Mouse (Mus musculus) intestine, embryonic 14.5 days (tissue): ENCODE measurements at regions not wholly inside any gene's neighbourhood (a gene's known extent, or its start where the extent isn't known, plus 50 kb on each side); places are given as distances from the start of the nearest gene placed in this dataset.

Source experiments
- ATAC-seq: fragments of 200-750 bp; cut with Nextera tagmentation; replicated peaks from 2 replicates; pipeline ENCODE4 v1.8.0; 2017; ENCODE audit warnings: low read depth, moderate number of reproducible peaks, moderate TSS enrichment, moderate library complexity; ENCODE audit not compliant: low FRiP score, low TSS enrichment
- DNase-seq: peaks from one replicate; pipeline ENCODE4 v3.0.0-alpha.2; 2018; ENCODE audit warnings: low spot score
- H3K27ac ChIP-seq: fragments of 300-500 bp; sonication (generic); 2 replicates; pipeline ENCODE4 v1.5.1; 2014; ENCODE audit warnings: low read depth, mild to moderate bottlenecking, control low read depth
- H3K27me3 ChIP-seq: fragments of 300-500 bp; sonication (generic); replicated peaks from 2 replicates; pipeline ENCODE4 v1.6.1; 2014; ENCODE audit warnings: low read length, control low read depth; ENCODE audit not compliant: control insufficient read depth, insufficient read depth
- H3K36me3 ChIP-seq: fragments of 300-500 bp; sonication (generic); 2 replicates; pipeline ENCODE4 v1.6.1; 2014; ENCODE audit warnings: low read length, control low read depth; ENCODE audit not compliant: control insufficient read depth, insufficient read depth
- H3K4me1 ChIP-seq: fragments of 300-500 bp; sonication (generic); replicated peaks from 2 replicates; pipeline ENCODE4 v1.6.1; 2014; ENCODE audit warnings: low read length, control low read depth, mixed read lengths; ENCODE audit not compliant: control insufficient read depth, insufficient read depth
- H3K4me2 ChIP-seq: fragments of 300-500 bp; sonication (generic); 2 replicates; pipeline ENCODE4 v1.6.1; 2014; ENCODE audit warnings: low read length
- H3K4me3 ChIP-seq: fragments of 300-500 bp; sonication (generic); 2 replicates; pipeline ENCODE4 v1.5.1; 2014; ENCODE audit warnings: low read depth, low read length, control low read depth, mixed read lengths
- H3K9ac ChIP-seq: fragments of 300-500 bp; sonication (generic); 2 replicates; pipeline ENCODE4 v1.6.1; 2014; ENCODE audit warnings: mild to moderate bottlenecking, low read length
- H3K9me3 ChIP-seq: fragments of 300-500 bp; sonication (generic); 2 replicates; pipeline ENCODE4 v1.6.1; 2016; ENCODE audit warnings: low read length, control low read depth; ENCODE audit not compliant: control insufficient read depth
- WGBS: fragments of 180-500 bp; shearing (Covaris S2); extraction: QIAGEN DNeasy Blood & Tissue Kit; methylation state at CpG from one replicate; pipeline ENCODE4 v1.1.7; 2014; 5-methylcytosine and 5-hydroxymethylcytosine counted together

GRCm38 (mm10) chr1:177557856-177558255 lies 115.7 kb downstream of the Zbtb18 start:
- Histone ChIP-seq H3K36me3 (no peaks in the 10 kb centered on the region), H3K9ac (no peak overlapping the region), H3K27ac (no peak overlapping the region), H3K4me3 (no peak overlapping the region), H3K9me3 (no peaks in the 10 kb centered on the region), H3K4me2 (no peak overlapping the region), H3K4me1 (peaks cover 7% of the 10 kb centered on the region; the same call in 1 of the 2 replicates), H3K27me3 (no peaks in the 10 kb centered on the region)
- ATAC-seq (no peak; the same call in 1 of the 2 replicates), DNase-seq (no peak)
- WGBS: 50% methylated on average over 4 of the region's 4 CpGs

- Histone ChIP-seq H3K36me3 (no peaks in the 10 kb centered on the region), H3K4me2 (no peak overlapping the region), H3K9me3 (no peaks in the 10 kb centered on the region), H3K27me3 (no peaks in the 10 kb centered on the region), H3K4me3 (no peak overlapping the region), H3K9ac (no peak overlapping the region), H3K4me1 (0 out of 2 replicates have a peak, but pooled peaks cover 7% of the 10 kb centered on the region), H3K27ac (no peak overlapping the region)
- no peak for DNase-seq
- 81% methylated on average over 17 of the region's 17 CpGs for WGBS
- ATAC-seq: no peak
Measured at GRCm38 (mm10) chr1:177561716-177562588, 119.8 kb downstream of the Zbtb18 start.

GRCm38 (mm10) chr1:177562589-177562912 lies 120.4 kb downstream of the Zbtb18 start:
- no peak for ATAC-seq

GRCm38 (mm10) chr1:177565678-177566077 lies 123.5 kb downstream of the Zbtb18 start:
- no peak overlapping the region for H3K4me2 ChIP-seq
- ATAC-seq: no peak
- H3K9ac ChIP-seq: no peak overlapping the region
- no peaks in the 10 kb centered on the region for H3K9me3 ChIP-seq
- H3K27ac ChIP-seq: no peak overlapping the region
- H3K36me3 ChIP-seq: no peaks in the 10 kb centered on the region
- no peak for DNase-seq
- H3K27me3 ChIP-seq: no peaks in the 10 kb centered on the region
- no peak overlapping the region for H3K4me3 ChIP-seq
- H3K4me1 ChIP-seq: no peaks in the 10 kb centered on the region
- 87% methylated on average over 3 of the region's 3 CpGs for WGBS

More at GRCm38 (mm10) chr1:177562589-177562912, 120.4 kb downstream of the Zbtb18 start:
- WGBS: 79% methylated on average over 5 of the region's 5 CpGs
- no peak overlapping the region for H3K4me3 ChIP-seq
- 0 out of 2 replicates have a peak, but pooled peaks cover 7% of the 10 kb centered on the region for H3K4me1 ChIP-seq
- no peak overlapping the region for H3K9ac ChIP-seq
- H3K4me2 ChIP-seq: no peak overlapping the region
- no peaks in the 10 kb centered on the region for H3K27me3 ChIP-seq
- no peak overlapping the region for H3K27ac ChIP-seq
- H3K36me3 ChIP-seq: no peaks in the 10 kb centered on the region
- no peaks in the 10 kb centered on the region for H3K9me3 ChIP-seq
- no peak for DNase-seq

- no peaks in the 10 kb centered on the region for H3K4me1 ChIP-seq
- 81% methylated on average over 9 of the region's 9 CpGs for WGBS
- no peak overlapping the region for H3K27ac ChIP-seq
- no peak overlapping the region for H3K4me3 ChIP-seq
- no peaks in the 10 kb centered on the region for H3K36me3 ChIP-seq
- ATAC-seq (no peak), DNase-seq (no peak)
- no peaks in the 10 kb centered on the region for H3K27me3 ChIP-seq
- H3K9ac ChIP-seq: no peak overlapping the region
- H3K9me3 ChIP-seq: no peaks in the 10 kb centered on the region
- H3K4me2 ChIP-seq: no peak overlapping the region
Measured at GRCm38 (mm10) chr1:177568056-177568816, 126.1 kb downstream of the Zbtb18 start.

GRCm38 (mm10) chr1:177569572-177569971 lies 127.4 kb downstream of the Zbtb18 start:
- no peaks in the 10 kb centered on the region for H3K27me3 ChIP-seq
- H3K4me2 ChIP-seq: no peak overlapping the region
- WGBS: 87% methylated on average over 6 of the region's 6 CpGs
- no peaks in the 10 kb centered on the region for H3K9me3 ChIP-seq
- no peak overlapping the region for H3K4me3 ChIP-seq
- ATAC-seq: no peak
- no peaks in the 10 kb centered on the region for H3K4me1 ChIP-seq
- H3K27ac ChIP-seq: no peak overlapping the region
- no peak overlapping the region for H3K9ac ChIP-seq
- H3K36me3 ChIP-seq: no peaks in the 10 kb centered on the region
- DNase-seq: no peak

GRCm38 (mm10) chr1:177573017-177573725 lies 131.0 kb downstream of the Zbtb18 start:
- H3K9me3 ChIP-seq: no peaks in the 10 kb centered on the region
- no peak overlapping the region for H3K4me3 ChIP-seq
- no peaks in the 10 kb centered on the region for H3K27me3 ChIP-seq
- no peak overlapping the region for H3K27ac ChIP-seq
- no peaks in the 10 kb centered on the region for H3K36me3 ChIP-seq
- H3K4me2 ChIP-seq: no peak overlapping the region
- WGBS: 88% methylated on average over 16 of the region's 17 CpGs
- no peak for ATAC-seq
- H3K9ac ChIP-seq: no peak overlapping the region
- no peak for DNase-seq
- H3K4me1 ChIP-seq: no peaks in the 10 kb centered on the region

GRCm38 (mm10) chr1:177573781-177574180 lies 131.6 kb downstream of the Zbtb18 start:
- no peak overlapping the region for H3K27ac ChIP-seq
- no peaks in the 10 kb centered on the region for H3K4me1 ChIP-seq
- no peaks in the 10 kb centered on the region for H3K27me3 ChIP-seq
- DNase-seq: no peak
- 76% methylated on average over 4 of the region's 4 CpGs for WGBS
- no peaks in the 10 kb centered on the region for H3K36me3 ChIP-seq
- H3K9ac ChIP-seq: no peak overlapping the region
- H3K4me2 ChIP-seq: no peak overlapping the region
- no peak for ATAC-seq
- H3K4me3 ChIP-seq: no peak overlapping the region
- no peaks in the 10 kb centered on the region for H3K9me3 ChIP-seq
